Mouse (Mus musculus) MEL (cell line): ENCODE results near the gene Ddx60. TPM values are rescaled to one million over a fixed set of nuclear protein-coding genes. Genes with fewer than 3 reads are reported as not detected.

Source experiments
- DNase-seq: peaks from one replicate; pipeline ENCODE4 v3.0.0; 2011; ENCODE audit warnings: low read depth, low spot score
- H3K27ac ChIP-seq: 2 replicates; pipeline ENCODE4 v1.5.1; 2012; ENCODE audit warnings: low read depth, mild to moderate bottlenecking, control low read depth, low read length, moderate library complexity; ENCODE audit not compliant: control insufficient read depth
- H3K27me3 ChIP-seq, 2 experiments: fragments of 150-350 bp in 1 of 2; sonication (generic) in 1 of 2; 2 replicates each; pipeline ENCODE4 v1.6.1; 2012; ENCODE audit warnings: low read length in 2 of 2, mild to moderate bottlenecking in 2 of 2, improper control_type of control experiment in 1 of 2, moderate library complexity in 1 of 2; ENCODE audit not compliant: insufficient read depth in 2 of 2, control insufficient read depth in 1 of 2
- H3K36me3 ChIP-seq, 2 experiments: 2 replicates each; pipeline ENCODE4 v1.6.1; 2012 to 2014; ENCODE audit warnings: low read length in 2 of 2, improper control_type of control experiment in 1 of 2, inconsistent platforms in 1 of 2, mild to moderate bottlenecking in 1 of 2; ENCODE audit not compliant: insufficient read depth in 2 of 2, control insufficient read depth in 1 of 2
- H3K4me1 ChIP-seq, 2 experiments: fragments of 150-350 bp in 1 of 2; sonication (generic) in 1 of 2; 2 replicates each; pipeline ENCODE4 v1.6.1; 2012; ENCODE audit warnings: low read length in 2 of 2, improper control_type of control experiment in 1 of 2, mild to moderate bottlenecking in 1 of 2; ENCODE audit not compliant: insufficient read depth in 2 of 2, control insufficient read depth in 1 of 2
- H3K4me3 ChIP-seq, 2 experiments: fragments of 150-350 bp in 1 of 2; sonication (generic) in 1 of 2; 2 replicates each; pipeline ENCODE4 v1.5.1; 2012; ENCODE audit warnings: low read depth in 2 of 2, low read length in 2 of 2, mild to moderate bottlenecking in 2 of 2, moderate library complexity in 2 of 2, control low read depth in 1 of 2, improper control_type of control experiment in 1 of 2; ENCODE audit not compliant: control insufficient read depth in 1 of 2, insufficient read depth in 1 of 2
- H3K79me2 ChIP-seq: 2 replicates; pipeline ENCODE4 v1.6.1; 2012; ENCODE audit warnings: mild to moderate bottlenecking, low read length, moderate library complexity; ENCODE audit not compliant: control insufficient read depth, poor library complexity, insufficient read depth
- H3K9ac ChIP-seq: 2 replicates; pipeline ENCODE4 v1.6.1; 2012; ENCODE audit warnings: low read depth, mild to moderate bottlenecking, control low read depth, low read length, moderate library complexity; ENCODE audit not compliant: control insufficient read depth, poor library complexity, severe bottlenecking
- H3K9me3 ChIP-seq: fragments of 150-350 bp; sonication (generic); replicated peaks from 2 replicates; pipeline ENCODE4 v1.6.1; 2012; ENCODE audit warnings: mild to moderate bottlenecking, low read length, improper control_type of control experiment, moderate library complexity; ENCODE audit not compliant: insufficient read depth
- CTCF ChIP-seq, 3 experiments: IDR thresholded peaks in 2 of 3; conservative IDR thresholded peaks in 1 of 3; 2 replicates each; pipeline ENCODE4 v1.5.1; 2011 to 2012; ENCODE audit warnings: low read length in 3 of 3, low read depth in 2 of 3, mild to moderate bottlenecking in 2 of 3, improper control_type of control experiment in 1 of 3, inconsistent platforms in 1 of 3, mixed read lengths in 1 of 3, moderate library complexity in 1 of 3; ENCODE audit not compliant: control insufficient read depth in 1 of 3, insufficient read depth in 1 of 3, poor library complexity in 1 of 3, severe bottlenecking in 1 of 3
- ELF1 ChIP-seq: IDR thresholded peaks from 2 replicates; pipeline ENCODE4 v1.6.1; 2014; ENCODE audit warnings: low read depth, mild to moderate bottlenecking, inconsistent platforms, low read length, improper control_type of control experiment, moderate library complexity
- GATA1 ChIP-seq: IDR thresholded peaks from 2 replicates; pipeline ENCODE4 v1.6.1; 2011; ENCODE audit warnings: low read depth, low read length, improper control_type of control experiment
- MAFK ChIP-seq: IDR thresholded peaks from 2 replicates; pipeline ENCODE4 v1.6.1; 2011; ENCODE audit warnings: low read depth, mild to moderate bottlenecking, low read length, improper control_type of control experiment, borderline replicate concordance
- MAX ChIP-seq: IDR thresholded peaks from 2 replicates; pipeline ENCODE4 v1.6.1; 2011; ENCODE audit warnings: low read length, improper control_type of control experiment
- MAZ ChIP-seq: IDR thresholded peaks from 2 replicates; pipeline ENCODE4 v1.6.1; 2012; ENCODE audit warnings: low read depth, mild to moderate bottlenecking, inconsistent platforms, low read length, improper control_type of control experiment
- MEF2A ChIP-seq: IDR thresholded peaks from 2 replicates; pipeline ENCODE4 v1.6.1; 2014; ENCODE audit warnings: low read depth, mild to moderate bottlenecking, inconsistent platforms, low read length, improper control_type of control experiment; ENCODE audit not compliant: poor library complexity, insufficient replicate concordance, severe bottlenecking; ENCODE audit errors: extremely low read depth
- MXI1 ChIP-seq: IDR thresholded peaks from 2 replicates; pipeline ENCODE4 v1.6.1; 2011; ENCODE audit warnings: mild to moderate bottlenecking, low read depth, low read length, improper control_type of control experiment
- POLR2A ChIP-seq, 2 experiments: IDR thresholded peaks; 2 replicates each; pipeline ENCODE4 v1.6.1; 2011 to 2012; ENCODE audit warnings: low read length in 2 of 2, mild to moderate bottlenecking in 2 of 2, control low read depth in 1 of 2, improper control_type of control experiment in 1 of 2, low read depth in 1 of 2, moderate library complexity in 1 of 2; ENCODE audit not compliant: control insufficient read depth in 1 of 2, insufficient read depth in 1 of 2, poor library complexity in 1 of 2
- POLR2AphosphoS5 ChIP-seq: IDR thresholded peaks from 2 replicates; pipeline ENCODE4 v1.6.1; 2012; ENCODE audit warnings: low read depth, borderline replicate concordance, mild to moderate bottlenecking, inconsistent platforms, low read length, moderate library complexity, mixed read lengths
- RCOR1 ChIP-seq: IDR thresholded peaks from 2 replicates; pipeline ENCODE4 v1.6.1; 2012; ENCODE audit warnings: low read depth, mild to moderate bottlenecking, inconsistent platforms, low read length, improper control_type of control experiment
- SIN3A ChIP-seq: IDR thresholded peaks from 2 replicates; pipeline ENCODE4 v1.6.1; 2012; ENCODE audit warnings: low read length, improper control_type of control experiment, inconsistent platforms
- SMC3 ChIP-seq: IDR thresholded peaks from 2 replicates; pipeline ENCODE4 v1.6.1; 2011; ENCODE audit warnings: low read depth, low read length, improper control_type of control experiment
- TAL1 ChIP-seq: IDR thresholded peaks from 2 replicates; pipeline ENCODE4 v1.6.1; 2012; ENCODE audit warnings: mild to moderate bottlenecking, inconsistent platforms, low read length, moderate library complexity, mixed read lengths
- UBTF ChIP-seq: IDR thresholded peaks from 2 replicates; pipeline ENCODE4 v1.6.1; 2012; ENCODE audit warnings: low read depth, mild to moderate bottlenecking, inconsistent platforms, low read length, improper control_type of control experiment, moderate library complexity, borderline replicate concordance; ENCODE audit not compliant: insufficient read depth
- USF1 ChIP-seq: IDR thresholded peaks from 2 replicates; pipeline ENCODE4 v1.6.1; 2014; ENCODE audit warnings: low read depth, mild to moderate bottlenecking, inconsistent platforms, low read length, improper control_type of control experiment, moderate library complexity
- ZC3H11A ChIP-seq: IDR thresholded peaks from 2 replicates; pipeline ENCODE4 v1.6.1; 2012; ENCODE audit warnings: low read depth, mild to moderate bottlenecking, inconsistent platforms, low read length, improper control_type of control experiment
- ZKSCAN1 ChIP-seq: IDR thresholded peaks from 2 replicates; pipeline ENCODE4 v1.6.1; 2012; ENCODE audit warnings: low read depth, mild to moderate bottlenecking, inconsistent platforms, low read length, improper control_type of control experiment, moderate library complexity
- ZMIZ1 ChIP-seq: IDR thresholded peaks from 2 replicates; pipeline ENCODE4 v1.6.1; 2012; ENCODE audit warnings: low read depth, mild to moderate bottlenecking, inconsistent platforms, low read length, improper control_type of control experiment, moderate library complexity
- ZNF384 ChIP-seq: IDR thresholded peaks from 2 replicates; pipeline ENCODE4 v1.6.1; 2012; ENCODE audit warnings: low read depth, mild to moderate bottlenecking, inconsistent platforms, low read length, improper control_type of control experiment
- polyA plus RNA-seq, 2 experiments: library from polyadenylated mRNA; stranded (reverse) in 1 of 2; unstranded in 1 of 2; fragments of >175 nt in 1 of 2; fragments of >200 nt in 1 of 2; gene quantifications; 2 replicates each; pipeline versions ENCODE4 v1.2.1 to v1.2.4; 2012; ENCODE audit warnings: low replicate concordance in 2 of 2, low read depth in 1 of 2; ENCODE audit not compliant: insufficient read length in 2 of 2, insufficient read depth in 1 of 2, missing spikeins in 1 of 2
- total RNA-seq: library from RNA; depleted of rRNA; stranded (reverse); fragments of 300-350 nt; gene quantifications from 2 replicates; pipeline ENCODE4 v1.2.3, GENCODE M21; 2012

The Ddx60 gene
- total and polyA plus RNA-seq, 3 experiments = not detected

DNA sequence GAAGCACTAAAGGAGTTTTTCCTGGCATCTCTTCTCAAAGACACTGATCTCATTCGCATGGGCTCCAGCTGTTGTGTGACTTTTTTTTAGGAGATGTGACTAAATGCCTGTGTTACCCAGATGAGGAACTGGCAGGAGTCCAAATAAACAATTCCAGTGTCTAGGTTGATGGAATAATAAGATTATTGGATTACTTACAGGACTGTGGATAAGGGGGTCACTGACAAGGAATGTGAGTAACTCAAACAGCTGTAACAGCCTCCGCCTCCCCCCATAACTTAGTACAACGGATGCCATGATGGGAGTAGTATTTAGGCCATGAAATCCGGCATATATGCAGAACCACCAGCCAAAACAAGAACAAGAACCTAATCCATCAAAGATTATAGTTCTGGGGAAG is 10.6 kb upstream of the Ddx60 start:
- no peaks in the 10 kb centered on the region for H3K4me1 ChIP-seq
- no peak overlapping the region for H3K4me3 ChIP-seq
- no peak overlapping the region for H3K9ac ChIP-seq
- DNase-seq = no peak
- TF ChIP-seq POLR2AphosphoS5 (no peak), UBTF (no peak), TAL1 (no peak), ZNF384 (no peak), GATA1 (no peak), SIN3A (no peak), CTCF (IDR thresholded peaks at IDR 0.05 in 2 of 3, conservative IDR thresholded peaks at IDR 0.05 in 1 of 3; ENCODE audit: control insufficient read depth in 1 of 3, insufficient read depth in 1 of 3, low read depth in 2 of 3, low read length in 3 of 3, poor library complexity in 1 of 3, severe bottlenecking in 1 of 3) (no peak), MXI1 (no peak), MAZ (no peak)
- no peaks in the 10 kb centered on the region for H3K79me2 ChIP-seq
- H3K9me3 ChIP-seq = no peaks in the 10 kb centered on the region
- H3K27me3 ChIP-seq = no peaks in the 10 kb centered on the region; a peak in 1 of 4 replicates
- H3K27ac ChIP-seq = no peak overlapping the region
- no peaks in the 10 kb centered on the region for H3K36me3 ChIP-seq

- Histone ChIP-seq H3K4me3 (no peak overlapping the region), H3K27me3 (no peaks in the 10 kb centered on the region), H3K79me2 (no peaks in the 10 kb centered on the region), H3K9me3 (no peaks in the 10 kb centered on the region), H3K27ac (no peak overlapping the region), H3K36me3 (no peaks in the 10 kb centered on the region), H3K4me1 (no peaks in the 10 kb centered on the region), H3K9ac (no peak overlapping the region)
- TF ChIP-seq GATA1 = no peak
- TF ChIP-seq MAZ = no peak
- no peak for TF ChIP-seq USF1
- TF ChIP-seq ZMIZ1 = no peak
- TF ChIP-seq SMC3 = no peak
- TF ChIP-seq POLR2AphosphoS5 = no peak
- TF ChIP-seq POLR2A (IDR thresholded peaks at IDR 0.05; ENCODE audit: control insufficient read depth in 1 of 2, insufficient read depth in 1 of 2, low read depth in 1 of 2, low read length in 2 of 2, poor library complexity in 1 of 2) = no peak
- TF ChIP-seq RCOR1 = no peak
- no peak for TF ChIP-seq UBTF
- TF ChIP-seq MEF2A = no peak
- TF ChIP-seq CTCF (IDR thresholded peaks at IDR 0.05 in 2 of 3, conservative IDR thresholded peaks at IDR 0.05 in 1 of 3; ENCODE audit: control insufficient read depth in 1 of 3, insufficient read depth in 1 of 3, low read depth in 2 of 3, low read length in 3 of 3, poor library complexity in 1 of 3, severe bottlenecking in 1 of 3) = no peak
- no peak for TF ChIP-seq MAX
- no peak for TF ChIP-seq ELF1
- TF ChIP-seq MAFK = no peak
- no peak for TF ChIP-seq ZKSCAN1
- TF ChIP-seq ZC3H11A = no peak
- DNase-seq = no peak
Observed at GRCm38 (mm10) chr8:61919145-61919788, 8.6 kb upstream of the Ddx60 start.
